Mouse (Mus musculus) small intestine, adult 2 months (tissue): ENCODE measurements around the gene Myo15. TPM values are rescaled to one million over a fixed set of nuclear protein-coding genes. Genes with fewer than 3 reads are reported as not detected.

ENCODE experiments used
- H3K27ac ChIP-seq: fragments of 200-500 bp; 2 replicates; pipeline ENCODE4 v1.5.1; 2012; ENCODE audit warnings: low read depth, low read length, control low read depth, inconsistent platforms; ENCODE audit not compliant: insufficient read depth
- H3K27me3 ChIP-seq: fragments of 200-500 bp; 2 replicates; pipeline ENCODE4 v1.6.1; 2012; ENCODE audit warnings: mild to moderate bottlenecking, moderate library complexity, low read length, inconsistent platforms; ENCODE audit not compliant: control insufficient read depth, insufficient read depth
- H3K36me3 ChIP-seq: fragments of 200-500 bp; 2 replicates; pipeline ENCODE4 v1.6.1; 2012; ENCODE audit warnings: mild to moderate bottlenecking, low read length, control low read depth, inconsistent platforms; ENCODE audit not compliant: control insufficient read depth, insufficient read depth
- H3K4me1 ChIP-seq: fragments of 200-500 bp; 2 replicates; pipeline ENCODE4 v1.6.1; 2012; ENCODE audit warnings: low read length, inconsistent platforms, mixed read lengths; ENCODE audit not compliant: control insufficient read depth, insufficient read depth, insufficient read length
- H3K4me3 ChIP-seq: fragments of 200-500 bp; 2 replicates; pipeline ENCODE4 v1.5.1; 2012; ENCODE audit warnings: low read depth, mild to moderate bottlenecking, control low read depth, inconsistent platforms, low read length, moderate library complexity
- CTCF ChIP-seq: fragments of 200-500 bp; IDR thresholded peaks from 2 replicates; pipeline ENCODE4 v1.5.1; 2012; ENCODE audit warnings: low read depth, mild to moderate bottlenecking, control low read depth, inconsistent platforms, low read length, moderate library complexity, mixed read lengths; ENCODE audit not compliant: insufficient replicate concordance, insufficient read length; ENCODE audit errors: extremely low read depth
- POLR2A ChIP-seq: fragments of 200-500 bp; IDR thresholded peaks from 2 replicates; pipeline ENCODE4 v1.6.1; 2012; ENCODE audit warnings: low read depth, mild to moderate bottlenecking, control low read depth, inconsistent platforms, low read length, moderate library complexity
- WGBS: fragments of 180-500 bp; shearing (Covaris S2); methylation state at CpG from one replicate; pipeline ENCODE4 v1.1.7; 2018; 5-methylcytosine and 5-hydroxymethylcytosine counted together
- polyA plus RNA-seq: library from polyadenylated mRNA; depleted of rRNA; stranded (reverse); fragments of >200 nt; gene quantifications from 2 replicates; pipeline ENCODE4 v1.2.3, GENCODE M21; 2012

Gene Myo15
- polyA plus RNA-seq, 1 experiment, result 0.04 TPM

DNA sequence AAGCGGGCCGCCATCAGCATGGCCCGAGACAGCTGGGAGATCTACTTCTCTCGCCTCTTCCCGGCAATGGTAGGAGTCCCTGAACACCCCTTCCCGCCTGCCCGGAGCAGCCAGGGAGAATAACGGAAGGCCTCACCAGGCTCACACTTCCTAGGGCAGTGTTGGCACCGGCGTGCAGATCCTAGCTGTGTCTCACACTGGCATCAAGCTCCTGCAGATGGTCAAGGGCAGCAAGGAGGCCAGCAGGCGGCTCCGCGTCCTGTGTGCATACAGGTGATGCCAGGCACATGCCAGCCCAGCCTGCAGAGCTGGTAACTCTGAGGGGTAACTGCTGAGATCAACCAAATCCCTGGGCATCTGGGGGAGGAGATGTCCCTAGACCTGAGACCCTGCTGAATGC, 38.1 kb downstream of the Myo15 start:
- H3K27me3 ChIP-seq, result peaks cover 2% of the 10 kb centered on the region; the same call in 1 of the 2 replicates
- WGBS, result 87% methylated on average over 13 of the region's 13 CpGs
- no peak overlapping the region for H3K27ac ChIP-seq
- H3K36me3 ChIP-seq, result no peaks in the 10 kb centered on the region
- no peaks in the 10 kb centered on the region for H3K4me1 ChIP-seq
- no peak overlapping the region for H3K4me3 ChIP-seq
- TF ChIP-seq POLR2A (no peak), CTCF (no peak)

- Histone ChIP-seq H3K4me3 (peak overlapping the region; percentile 40), H3K4me1 (no peaks in the 10 kb centered on the region), H3K27me3 (peaks cover 2% of the 10 kb centered on the region; the same call in 1 of the 2 replicates), H3K27ac (no peak overlapping the region), H3K36me3 (no peaks in the 10 kb centered on the region)
- 4% methylated on average over 11 of the region's 11 CpGs for WGBS
- TF ChIP-seq CTCF (no peak), POLR2A (no peak)
These were observed 39.8 kb downstream of the Myo15 start for GRCm38 (mm10) chr11:60508950-60509349.

GRCm38 (mm10) chr11:60509500-60509899, 40.4 kb downstream of the Myo15 start:
- no peaks in the 10 kb centered on the region for H3K4me1 ChIP-seq
- peaks cover 2% of the 10 kb centered on the region; the same call in 1 of the 2 replicates for H3K27me3 ChIP-seq
- WGBS, result 1% methylated on average over 25 of the region's 25 CpGs
- no peaks in the 10 kb centered on the region for H3K36me3 ChIP-seq
- peak overlapping the region; percentile 40 for H3K4me3 ChIP-seq
- no peak overlapping the region for H3K27ac ChIP-seq
- TF ChIP-seq CTCF (no peak), POLR2A (no peak)

DNA sequence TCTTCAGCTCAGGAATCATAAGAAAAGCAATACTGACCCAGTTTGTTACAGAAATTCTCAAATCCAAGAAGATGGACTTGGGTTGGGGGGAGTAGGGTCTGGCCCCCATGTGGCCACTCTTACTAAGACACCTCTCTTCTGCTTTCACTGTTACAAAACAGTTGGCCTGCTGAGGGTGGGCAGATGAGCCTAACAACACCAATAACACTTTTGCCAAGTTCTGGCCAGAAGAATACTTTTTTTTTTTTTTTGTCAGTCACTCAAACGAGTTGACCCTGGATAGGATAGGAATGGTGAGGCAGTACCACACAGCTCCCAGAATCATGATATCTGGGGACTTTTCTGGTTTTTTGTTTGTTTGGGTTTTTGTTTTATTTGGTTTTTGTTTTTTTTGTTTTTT, 42.8 kb downstream of the Myo15 start:
- no peak for TF ChIP-seq CTCF
- no peak for TF ChIP-seq POLR2A
- no peaks in the 10 kb centered on the region for H3K36me3 ChIP-seq
- peaks cover 2% of the 10 kb centered on the region; the same call in 1 of the 2 replicates for H3K4me1 ChIP-seq
- 58% methylated on average over 1 of the region's 1 CpGs for WGBS
- peaks cover 2% of the 10 kb centered on the region; the same call in 1 of the 2 replicates for H3K27me3 ChIP-seq
- H3K4me3 ChIP-seq, result no peak overlapping the region
- H3K27ac ChIP-seq, result no peak overlapping the region

GRCm38 (mm10) chr11:60512520-60512919, 43.4 kb downstream of the Myo15 start:
- Histone ChIP-seq H3K36me3 (no peaks in the 10 kb centered on the region), H3K27ac (no peak overlapping the region), H3K4me1 (peaks cover 2% of the 10 kb centered on the region; the same call in 1 of the 2 replicates), H3K27me3 (peaks cover 2% of the 10 kb centered on the region; the same call in 1 of the 2 replicates), H3K4me3 (no peak overlapping the region)
- 79% methylated on average over 2 of the region's 2 CpGs for WGBS
- TF ChIP-seq CTCF, result no peak
- no peak for TF ChIP-seq POLR2A

- Histone ChIP-seq H3K4me3 (no peak overlapping the region), H3K4me1 (peaks cover 2% of the 10 kb centered on the region; the same call in 1 of the 2 replicates), H3K27me3 (peaks cover 2% of the 10 kb centered on the region; the same call in 1 of the 2 replicates), H3K27ac (no peak overlapping the region), H3K36me3 (no peaks in the 10 kb centered on the region)
- WGBS, result 55% methylated on average over 2 of the region's 2 CpGs
- TF ChIP-seq CTCF (no peak), POLR2A (no peak)
These were observed 45.8 kb downstream of the Myo15 start for GRCm38 (mm10) chr11:60514941-60515340.

GRCm38 (mm10) chr11:60518305-60518704, 49.2 kb downstream of the Myo15 start:
- 57% methylated on average over 4 of the region's 4 CpGs for WGBS
- Histone ChIP-seq H3K4me1 (peaks cover 2% of the 10 kb centered on the region; the same call in 1 of the 2 replicates), H3K36me3 (no peaks in the 10 kb centered on the region), H3K27me3 (no peaks in the 10 kb centered on the region), H3K27ac (no peak overlapping the region), H3K4me3 (no peak overlapping the region)
- TF ChIP-seq CTCF (no peak), POLR2A (no peak)

DNA sequence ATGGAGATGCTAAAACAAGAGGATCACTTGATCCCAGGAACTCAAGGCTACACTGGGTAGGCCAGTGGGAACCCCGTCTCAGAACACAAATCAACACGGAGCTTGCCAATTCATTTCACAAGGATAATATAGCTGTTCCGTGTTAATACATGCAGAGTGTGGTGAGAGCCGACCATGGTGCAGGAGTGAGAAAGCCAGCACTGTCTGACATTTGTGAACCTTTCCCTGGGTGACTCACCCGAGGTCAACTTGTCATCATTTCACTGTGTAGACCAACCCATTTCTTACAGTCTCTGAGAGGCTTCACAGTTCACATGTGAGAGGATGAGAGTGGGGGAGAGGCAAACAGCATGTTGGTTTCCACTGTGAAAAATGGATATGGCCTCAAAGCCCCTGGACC, 52.9 kb downstream of the Myo15 start:
- TF ChIP-seq CTCF (no peak), POLR2A (no peak)
- no peaks in the 10 kb centered on the region for H3K36me3 ChIP-seq
- no peaks in the 10 kb centered on the region for H3K27me3 ChIP-seq
- WGBS, result 78% methylated on average over 5 of the region's 5 CpGs
- no peak overlapping the region for H3K27ac ChIP-seq
- H3K4me1 ChIP-seq, result no peaks in the 10 kb centered on the region
- no peak overlapping the region for H3K4me3 ChIP-seq
